Mouse (Mus musculus) layer of hippocampus, adult 2 months (tissue): ENCODE results near the gene Tmem92. TPM values are rescaled to one million over a fixed set of nuclear protein-coding genes. Genes with fewer than 3 reads are reported as not detected.
"Not testable (repeated sequence)": the region's sequence is repeated elsewhere in the genome, so short reads cannot be mapped to it uniquely, and the experiment has no call there.

Source experiments
- DNase-seq, 2 experiments: peaks; one replicate each; pipeline ENCODE4 v3.0.0; 2022; ENCODE audit warnings: low spot score in 2 of 2
- H3K27ac ChIP-seq: fragments of 200-600 bp; 2 replicates; pipeline ENCODE4 v1.8.1; 2022
- H3K4me3 ChIP-seq: fragments of 200-600 bp; 2 replicates; pipeline ENCODE4 v1.8.1; 2022; ENCODE audit warnings: mild to moderate bottlenecking
- CTCF ChIP-seq: fragments of 200-600 bp; conservative IDR thresholded peaks from 2 replicates; pipeline ENCODE4 v1.8.1; 2022; ENCODE audit warnings: antibody characterized with exemption, mild to moderate bottlenecking, moderate library complexity
- long read RNA-seq, 2 experiments: library from polyadenylated mRNA; stranded (forward); transcript quantifications; one replicate each; pipeline ENCODE4 v2.0.0; 2021; ENCODE audit warnings: borderline mapping rate in 2 of 2
- total RNA-seq, 2 experiments: library from RNA; stranded (reverse); gene quantifications; 2 replicates each; pipeline ENCODE4 v1.2.3; 2021

Tmem92 gene
- not detected for total RNA-seq
- long read RNA-seq, experiment 1, result 0 reads
- long read RNA-seq, experiment 2, result 0 reads

DNA sequence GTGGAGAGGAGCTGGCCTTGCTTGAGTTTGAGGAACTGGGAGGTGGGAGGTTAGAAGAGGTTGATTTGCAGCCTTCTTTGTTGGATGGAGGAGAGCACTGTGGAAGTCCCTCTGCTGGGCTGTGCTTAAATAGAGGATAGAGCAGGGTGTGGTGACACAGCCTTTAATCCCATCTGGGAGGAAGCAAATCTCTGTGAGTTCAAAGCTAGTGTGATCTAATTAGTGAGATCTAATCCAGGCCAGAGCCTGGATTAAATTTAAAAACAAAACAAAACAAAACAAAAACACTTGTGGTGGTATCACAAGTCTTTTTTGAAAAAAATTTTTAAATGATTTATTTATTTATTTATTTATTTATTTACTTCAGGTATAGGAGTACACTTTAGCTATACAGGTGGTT lies at the start of gene Tmem92:
Gene Tmem92, minus strand, starts transcription at position 101 of the 400 bp plus-strand sequence.
- TF ChIP-seq CTCF, result no peak
- no peak for DNase-seq
- Histone ChIP-seq H3K27ac (no peak within 1 kb of the TSS), H3K4me3 (no peak within 1 kb of the TSS)

DNA sequence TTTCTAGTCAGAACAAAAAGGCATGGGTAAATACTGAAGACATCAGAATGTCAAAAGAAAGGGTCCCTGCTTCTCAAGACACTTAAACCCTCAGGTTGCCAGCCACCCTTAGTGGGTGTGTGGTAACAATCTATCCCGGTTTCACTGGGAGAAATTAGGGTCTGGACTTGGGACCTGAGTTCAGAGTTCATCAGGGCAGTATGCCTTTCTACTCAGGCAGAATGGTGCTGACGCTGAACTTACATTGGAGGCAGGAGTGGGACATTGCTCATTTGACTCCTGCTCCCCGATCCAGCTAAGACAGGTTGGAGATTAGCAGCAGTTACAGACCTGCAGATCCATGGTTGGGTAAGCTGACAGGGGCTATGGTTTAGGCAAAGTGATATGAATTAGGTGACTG lies 46.5 kb upstream of the Tmem92 start:
- DNase-seq, result no peak
- TF ChIP-seq CTCF, result no peak
- H3K27ac ChIP-seq, result no peak overlapping the region
- H3K4me3 ChIP-seq, result no peak overlapping the region

DNA sequence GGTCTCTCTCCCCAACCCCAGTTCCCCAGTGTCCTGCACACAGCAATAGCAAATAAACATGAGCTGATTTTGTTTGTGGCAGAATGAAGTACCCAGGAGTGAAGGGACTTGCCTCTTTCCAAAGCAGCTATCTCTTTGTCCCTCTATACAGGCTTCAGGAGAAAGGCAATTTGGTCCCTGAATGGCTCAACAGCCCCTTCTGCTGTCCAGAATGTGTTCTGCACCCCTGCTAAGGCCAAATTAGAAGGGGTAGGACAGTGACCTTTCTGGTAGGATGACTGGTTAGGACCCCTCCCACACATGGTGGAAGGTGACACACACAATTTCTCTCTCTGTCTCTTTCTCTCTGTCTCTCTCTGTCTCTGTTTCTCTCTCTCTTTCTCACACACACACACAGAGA lies 36.9 kb upstream of the Tmem92 start:
- TF ChIP-seq CTCF, result peak; percentile 35
- DNase-seq, H3K27ac ChIP-seq: not testable (repeated sequence)

DNA sequence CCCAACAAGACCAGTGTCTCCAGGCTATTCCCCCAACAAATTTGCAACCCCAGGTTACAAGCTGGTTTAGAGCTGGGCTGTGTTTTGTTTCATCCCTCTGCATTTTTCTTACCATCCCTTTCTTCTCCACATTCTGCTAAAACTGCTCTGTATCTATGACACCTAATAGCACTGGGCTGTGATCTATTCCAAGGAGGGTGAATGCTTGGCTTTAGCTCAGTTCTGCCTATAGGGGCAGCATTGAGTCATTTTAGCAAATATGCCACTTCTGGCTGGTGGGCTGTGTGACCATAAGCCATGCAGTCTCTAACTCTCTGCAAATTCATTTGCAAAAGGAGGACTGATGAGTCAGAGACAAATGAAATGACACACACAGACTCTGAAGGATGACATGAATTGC lies 36.4 kb upstream of the Tmem92 start:
- not testable (repeated sequence) for H3K4me3 ChIP-seq, H3K27ac ChIP-seq
- peak in 1 of 2 experiments; percentile 0 for DNase-seq
- peak; percentile 49 for TF ChIP-seq CTCF

More for the DNA sequence above, 36.9 kb upstream of the Tmem92 start:
- not testable (repeated sequence) for H3K4me3 ChIP-seq

DNA sequence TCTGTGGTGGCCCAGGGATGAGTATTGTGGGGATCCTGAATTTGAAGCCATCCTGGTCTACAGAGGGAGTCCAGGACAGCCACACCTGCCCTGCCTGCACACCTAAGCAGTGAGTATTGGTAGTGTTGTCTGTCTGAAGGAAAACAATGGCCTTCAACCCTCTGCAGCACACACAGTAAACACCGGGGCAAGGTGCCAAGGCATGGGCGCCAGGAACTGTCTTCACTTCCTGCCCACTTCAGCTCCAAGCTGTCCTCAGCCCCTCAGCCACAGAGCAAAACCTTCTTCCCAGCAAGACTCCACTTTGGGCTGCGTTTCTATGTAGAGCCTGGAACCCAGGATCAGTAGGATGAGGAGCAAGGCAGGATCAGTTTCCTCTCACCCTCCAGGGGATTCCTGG lies 29.0 kb upstream of the Tmem92 start:
- H3K27ac ChIP-seq, H3K4me3 ChIP-seq, DNase-seq: not testable (repeated sequence)

DNA sequence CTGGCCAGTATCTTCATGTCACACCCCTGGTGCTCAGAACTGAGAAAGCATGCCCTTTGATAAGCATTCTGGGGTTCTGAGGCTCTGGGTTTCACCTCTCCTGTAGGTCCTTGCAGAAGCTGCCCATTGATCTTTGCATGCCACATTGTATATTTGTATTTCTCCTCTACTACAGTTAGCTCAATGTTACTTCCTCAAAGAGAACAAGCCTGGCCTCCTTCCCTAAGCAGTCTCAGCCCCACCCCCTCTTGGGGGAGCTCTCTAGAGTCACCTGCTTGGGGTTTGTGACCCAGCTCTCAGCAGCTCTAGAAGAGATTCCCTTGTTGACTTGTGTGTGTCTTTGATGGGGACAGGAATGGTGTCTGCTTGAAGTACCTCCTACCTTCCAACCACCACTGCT lies 9.2 kb upstream of the Tmem92 start:
- Histone ChIP-seq H3K27ac (no peak overlapping the region), H3K4me3 (no peak overlapping the region)
- no peak for TF ChIP-seq CTCF
- no peak for DNase-seq

DNA sequence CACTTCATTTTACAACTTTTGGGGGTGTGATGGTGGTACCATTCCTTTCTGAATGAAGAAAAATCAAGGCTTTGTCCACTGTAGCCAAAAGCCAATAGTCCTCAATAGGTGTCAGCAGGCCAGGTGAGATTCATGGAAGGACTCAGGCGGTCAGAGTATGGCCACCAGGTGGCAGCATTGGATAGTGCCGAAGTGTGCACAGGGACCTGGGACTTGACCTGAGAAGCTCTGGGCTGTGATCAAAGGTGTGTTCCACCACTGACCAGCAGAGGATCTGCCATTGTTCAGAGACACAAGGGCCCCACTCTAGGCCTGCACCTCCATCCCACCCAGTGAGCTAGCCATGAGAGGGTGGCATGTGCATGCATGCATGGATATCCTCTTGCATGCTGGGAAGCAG lies 2.7 kb upstream of the Tmem92 start:
- peak; percentile 9 to 65 for DNase-seq
- Histone ChIP-seq H3K27ac (no peak overlapping the region), H3K4me3 (no peak overlapping the region)
- TF ChIP-seq CTCF, result peak; percentile 86

DNA sequence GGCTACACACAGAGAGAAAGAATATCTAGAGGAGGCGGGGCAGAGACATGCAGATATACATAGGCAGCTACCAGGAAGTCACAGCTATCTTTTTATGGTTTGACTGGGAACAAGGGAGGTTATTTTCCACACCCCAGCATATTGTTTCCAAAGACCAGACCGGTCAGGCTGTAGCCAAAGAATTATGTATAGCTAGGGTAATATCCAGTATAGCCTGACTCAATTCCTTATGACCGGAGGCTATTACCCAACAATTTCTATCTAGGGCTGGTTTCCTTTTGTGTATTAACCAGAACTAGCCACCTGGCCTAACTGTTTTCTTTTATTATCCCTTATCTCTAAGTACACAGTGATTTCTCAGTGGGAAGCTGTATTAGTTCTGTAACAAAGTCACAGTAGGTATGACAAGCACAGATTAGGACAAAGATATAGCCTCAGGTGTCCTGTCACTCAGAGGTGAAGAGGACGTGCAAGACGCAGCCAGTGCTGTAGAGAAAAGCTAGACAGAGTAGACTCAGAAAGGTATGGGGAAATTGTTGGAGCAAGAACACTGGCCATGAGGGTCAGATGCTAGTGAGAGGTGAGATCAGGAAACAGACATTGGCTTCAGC lies 7.5 kb downstream of the Tmem92 start:
- TF ChIP-seq CTCF, result no peak
- no peak overlapping the region for H3K27ac ChIP-seq
- no peak for DNase-seq
- no peak overlapping the region for H3K4me3 ChIP-seq

DNA sequence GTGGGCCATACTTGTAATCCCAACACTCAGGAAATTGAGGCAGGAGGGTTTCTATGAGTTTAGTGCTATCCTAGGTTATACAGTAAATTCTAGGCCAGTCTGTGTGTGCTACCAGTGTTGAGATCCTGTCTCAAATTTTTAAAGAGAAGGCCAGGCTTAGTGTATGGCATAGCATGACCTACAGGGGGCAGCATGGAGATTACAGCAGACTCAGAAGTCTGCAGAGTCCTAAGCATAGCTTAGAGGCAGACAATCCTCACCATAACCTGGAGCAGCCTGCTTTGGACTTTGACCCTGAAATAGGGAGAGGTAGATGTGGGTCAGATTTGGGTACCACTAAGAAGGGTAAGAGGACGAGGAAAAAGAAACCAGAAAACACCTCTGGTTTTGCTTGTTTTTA lies 8.7 kb downstream of the Tmem92 start:
- no peak overlapping the region for H3K4me3 ChIP-seq
- no peak overlapping the region for H3K27ac ChIP-seq
- peak; percentile 59 for TF ChIP-seq CTCF
- no peak for DNase-seq

DNA sequence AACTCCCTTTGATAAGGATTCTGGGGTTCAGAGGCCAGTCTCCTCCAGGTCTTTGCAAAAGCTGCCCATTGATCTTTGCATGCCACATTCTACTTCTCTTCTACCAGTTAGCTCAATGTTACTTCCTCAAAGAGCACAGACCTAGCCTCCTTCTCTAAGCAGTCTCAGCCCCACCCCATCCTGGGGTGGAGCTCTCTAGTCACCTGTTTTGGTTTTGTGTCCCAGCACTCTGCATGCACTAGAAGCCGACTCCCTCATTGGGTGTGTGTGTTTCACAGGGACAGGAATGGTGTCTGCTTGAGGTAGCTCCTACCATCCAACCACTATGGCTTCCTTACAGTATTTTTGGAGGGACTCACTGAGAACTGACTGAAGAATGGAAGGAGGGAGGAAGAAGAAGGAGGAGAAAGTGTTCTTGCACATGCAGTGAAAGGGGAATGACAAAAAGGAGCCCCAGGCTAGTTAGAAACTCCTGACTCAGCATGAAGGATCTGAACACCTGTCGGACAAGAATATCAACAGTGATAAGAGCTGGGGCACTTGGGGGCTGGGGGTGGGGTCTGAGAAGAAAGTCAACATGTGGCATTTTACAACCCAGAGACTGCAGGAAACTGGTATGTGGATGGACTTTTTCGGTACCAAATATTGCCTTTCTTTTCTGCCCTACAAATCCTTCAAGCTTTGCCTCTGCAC lies 10.0 kb downstream of the Tmem92 start:
- no peak for DNase-seq

DNA sequence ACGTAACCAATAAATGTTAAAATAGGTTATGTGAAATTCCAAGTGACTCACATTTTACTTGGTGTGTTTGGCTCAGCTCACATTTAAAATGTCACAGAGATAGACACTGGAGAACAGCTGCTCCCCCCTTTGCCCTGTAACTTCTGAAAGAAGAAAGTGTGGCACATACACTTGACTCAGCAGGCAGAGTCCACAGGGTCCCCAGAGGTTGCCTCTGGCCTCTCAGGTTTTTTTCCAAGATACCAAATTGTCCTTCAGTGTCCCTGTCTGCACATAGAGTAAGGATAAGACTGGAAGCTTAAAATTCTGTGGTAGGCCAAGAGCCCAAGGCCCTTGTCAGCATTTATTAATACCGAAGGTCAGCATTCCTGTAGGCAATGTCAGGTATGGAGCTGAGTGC lies 15.3 kb downstream of the Tmem92 start:
- DNase-seq, result no peak
- no peak overlapping the region for H3K4me3 ChIP-seq
- TF ChIP-seq CTCF, result no peak
- no peak overlapping the region for H3K27ac ChIP-seq

More for the DNA sequence above, 10.0 kb downstream of the Tmem92 start:
- no peak overlapping the region for H3K4me3 ChIP-seq
- no peak overlapping the region for H3K27ac ChIP-seq
- TF ChIP-seq CTCF, result no peak

DNA sequence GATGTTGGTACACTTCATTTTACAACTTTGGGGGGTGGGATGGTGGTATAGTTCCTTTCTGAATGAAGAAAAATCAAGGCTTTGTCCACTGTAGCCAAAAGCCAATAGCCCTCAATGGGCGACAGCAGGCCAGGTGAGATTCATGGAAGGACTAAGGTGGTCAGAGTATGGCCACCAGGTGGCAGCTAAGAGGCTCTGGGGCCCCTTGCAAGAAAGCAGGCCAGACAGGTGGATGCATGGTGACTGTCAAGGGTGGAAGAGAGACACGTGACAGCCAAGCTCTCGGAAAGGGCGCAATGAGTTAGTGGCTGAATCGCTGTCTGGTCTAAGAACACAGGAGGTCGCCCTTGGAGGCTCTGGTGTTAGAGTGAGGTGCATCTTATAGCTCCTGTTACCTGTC lies 19.7 kb downstream of the Tmem92 start:
- TF ChIP-seq CTCF, result peak; percentile 33
- no peak overlapping the region for H3K4me3 ChIP-seq
- DNase-seq, result no peak
- H3K27ac ChIP-seq, result no peak overlapping the region

DNA sequence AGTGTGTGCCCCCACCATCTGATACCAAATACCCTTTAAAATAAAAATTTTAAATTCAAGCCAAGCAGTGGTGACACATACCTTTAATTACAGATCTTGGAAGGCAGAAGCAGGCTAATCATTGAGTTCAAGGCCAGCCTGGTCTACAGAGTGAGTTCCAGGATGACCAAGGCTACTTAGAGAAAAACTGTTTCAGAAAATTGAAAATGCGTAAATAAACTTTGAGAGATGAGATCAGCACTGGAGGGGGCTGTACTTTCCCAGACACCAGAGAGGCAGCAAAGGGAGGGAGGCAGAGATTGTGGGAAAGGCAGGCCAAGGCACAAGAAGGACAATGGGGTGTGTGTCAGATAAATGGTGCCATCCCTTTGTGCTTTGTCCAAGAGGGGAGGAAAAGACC lies 20.2 kb downstream of the Tmem92 start:
- no peak for DNase-seq
- Histone ChIP-seq H3K27ac (no peak overlapping the region), H3K4me3 (no peak overlapping the region)
- TF ChIP-seq CTCF, result no peak

DNA sequence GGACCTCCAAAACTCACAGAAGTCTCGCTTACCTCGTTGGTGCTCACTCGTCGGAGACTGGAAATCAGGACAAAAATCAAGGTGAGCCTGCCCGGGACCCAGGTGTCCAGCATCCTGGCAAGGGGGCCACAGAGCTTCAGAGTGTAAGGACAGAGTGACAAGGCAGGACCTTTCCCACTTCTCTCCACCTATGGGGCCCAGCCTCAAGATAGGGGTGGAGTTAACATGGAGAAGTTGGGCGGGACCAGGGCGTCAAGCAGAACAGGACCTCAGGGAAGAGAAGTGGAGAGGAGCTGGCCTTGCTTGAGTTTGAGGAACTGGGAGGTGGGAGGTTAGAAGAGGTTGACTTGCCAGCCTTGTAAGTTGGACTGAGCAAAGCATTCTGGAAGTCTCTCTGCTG lies 21.7 kb downstream of the Tmem92 start:
- Histone ChIP-seq H3K4me3 (no peak overlapping the region), H3K27ac (no peak overlapping the region)
- TF ChIP-seq CTCF, result no peak
- no peak for DNase-seq
